Mouse (Mus musculus) heart, adult 18-20 months (tissue): Measurements from ENCODE around the gene Gm21304. TPM values are rescaled to one million over a fixed set of nuclear protein-coding genes. Genes with fewer than 3 reads are reported as not detected.
"Not testable (repeated sequence)": the region's sequence is repeated elsewhere in the genome, so short reads cannot be mapped to it uniquely, and the experiment has no call there.

ENCODE experiments used
- DNase-seq, 2 experiments: peaks; one replicate each; pipeline ENCODE4 v3.0.0; 2021 to 2022; ENCODE audit warnings: mixed read lengths in 1 of 2
- long read RNA-seq, 2 experiments: library from polyadenylated mRNA; stranded (forward); transcript quantifications; one replicate each; pipeline ENCODE4 v2.0.0; 2021
- total RNA-seq, 2 experiments: library from RNA; stranded (reverse); gene quantifications; 2 replicates each; pipeline ENCODE4 v1.2.3; 2021

The Gm21304 gene
- total RNA-seq, result not detected
- long read RNA-seq, experiment 1, result 0 reads
- long read RNA-seq, experiment 2, result 0 reads

GRCm38 (mm10) chr10:104168215-104168614, at the start of gene Gm21304:
Gm21304 (plus strand) TSS chr10:104168515.
- DNase-seq, result not testable (repeated sequence)

GRCm38 (mm10) chr10:104142687-104143086, 25.6 kb upstream of the Gm21304 start, which contains the start of gene Gm21293:
Gm21293 (plus strand) TSS chr10:104142987.
- not testable (repeated sequence) for DNase-seq

- DNase-seq, result not testable (repeated sequence)
These were observed 17.1 kb upstream of the Gm21304 start, which contains the start of gene Gm6763 for GRCm38 (mm10) chr10:104151197-104151596. Gm6763 (plus strand) TSS chr10:104151497.

GRCm38 (mm10) chr10:104159706-104160105, 8.6 kb upstream of the Gm21304 start, which contains the start of gene Gm8764:
Gm8764 (plus strand) TSS chr10:104160006.
- DNase-seq, result not testable (repeated sequence)

- DNase-seq, result not testable (repeated sequence)
These were observed 8.4 kb downstream of the Gm21304 start, which contains the start of gene Gm21312 for GRCm38 (mm10) chr10:104176724-104177123. Gm21312 (plus strand) TSS chr10:104177024.

- not testable (repeated sequence) for DNase-seq
These were observed 16.9 kb downstream of the Gm21304 start, which contains the start of gene Gm20765 for GRCm38 (mm10) chr10:104185233-104185632. Gm20765 (plus strand) TSS chr10:104185533.

GRCm38 (mm10) chr10:104193742-104194141, 25.4 kb downstream of the Gm21304 start, which contains the start of gene Gm4340:
Gm4340 (plus strand) TSS chr10:104194042.
- not testable (repeated sequence) for DNase-seq

GRCm38 (mm10) chr10:104209655-104210054, 41.3 kb downstream of the Gm21304 start:
- no peak for DNase-seq

GRCm38 (mm10) chr10:104210268-104210990, 42.1 kb downstream of the Gm21304 start:
- no peak for DNase-seq

- no peak for DNase-seq
These were observed 46.2 kb downstream of the Gm21304 start for GRCm38 (mm10) chr10:104214527-104214926.

Other genes starting within 250 kb of the Gm21304 start
- not detected for gene Gm21293, start 25.5 kb upstream of the Gm21304 start, total RNA-seq
- gene Gm6763, start 17.0 kb upstream of the Gm21304 start, total RNA-seq, result not detected
- gene Gm8764, start 8.5 kb upstream of the Gm21304 start, total RNA-seq, result not detected
- not detected for gene Gm21312, start 8.5 kb downstream of the Gm21304 start, total RNA-seq
- not detected for gene Gm20765, start 17.0 kb downstream of the Gm21304 start, total RNA-seq
- gene Gm4340, start 25.5 kb downstream of the Gm21304 start, total RNA-seq, result not detected